Mouse (Mus musculus) CH12.LX (cell line): Measurements from ENCODE around the gene Zfp575.
A peak's percentile ranks its signal among the peaks of the same experiment; 100 is the strongest.

Experiments
- CHD2 ChIP-seq: IDR thresholded peaks from 2 replicates; pipeline ENCODE4 v1.6.1; 2011; ENCODE audit warnings: low read length, improper control_type of control experiment
- CTCF ChIP-seq, 2 experiments: IDR thresholded peaks in 1 of 2; conservative IDR thresholded peaks in 1 of 2; 2 replicates each; pipeline ENCODE4 v1.5.1; 2011 to 2012; ENCODE audit warnings: low read depth in 2 of 2, low read length in 2 of 2, improper control_type of control experiment in 1 of 2, inconsistent platforms in 1 of 2, mild to moderate bottlenecking in 1 of 2, moderate library complexity in 1 of 2
- E2F4 ChIP-seq: IDR thresholded peaks from 2 replicates; pipeline ENCODE4 v1.6.1; 2011; ENCODE audit warnings: low read depth, low read length, improper control_type of control experiment; ENCODE audit not compliant: insufficient replicate concordance
- EP300 ChIP-seq: IDR thresholded peaks from 2 replicates; pipeline ENCODE4 v1.6.1; 2011; ENCODE audit warnings: low read length, improper control_type of control experiment
- JUND ChIP-seq: conservative IDR thresholded peaks from 2 replicates; pipeline ENCODE4 v1.6.1; 2011; ENCODE audit warnings: low read depth, low read length, improper control_type of control experiment
- MAZ ChIP-seq: IDR thresholded peaks from 2 replicates; pipeline ENCODE4 v1.6.1; 2012; ENCODE audit warnings: low read depth, mild to moderate bottlenecking, inconsistent platforms, low read length, improper control_type of control experiment, moderate library complexity
- MXI1 ChIP-seq: IDR thresholded peaks from 2 replicates; pipeline ENCODE4 v1.6.1; 2011; ENCODE audit warnings: mild to moderate bottlenecking, low read depth, low read length, improper control_type of control experiment
- NELFE ChIP-seq: IDR thresholded peaks from 2 replicates; pipeline ENCODE4 v1.6.1; 2011; ENCODE audit warnings: low read depth, low read length, improper control_type of control experiment
- NRF1 ChIP-seq: IDR thresholded peaks from 2 replicates; pipeline ENCODE4 v1.6.1; 2014; ENCODE audit warnings: low read depth, mild to moderate bottlenecking, inconsistent platforms, low read length, improper control_type of control experiment, moderate library complexity
- POLR2A ChIP-seq: IDR thresholded peaks from 2 replicates; pipeline ENCODE4 v1.6.1; 2011; ENCODE audit warnings: low read depth, mild to moderate bottlenecking, improper control_type of control experiment, low read length
- RCOR1 ChIP-seq: conservative IDR thresholded peaks from 2 replicates; pipeline ENCODE4 v1.6.1; 2012; ENCODE audit warnings: low read depth, mild to moderate bottlenecking, inconsistent platforms, low read length, improper control_type of control experiment
- SMC3 ChIP-seq: IDR thresholded peaks from 2 replicates; pipeline ENCODE4 v1.6.1; 2011; ENCODE audit warnings: low read depth, low read length, improper control_type of control experiment
- ZNF384 ChIP-seq: IDR thresholded peaks from 2 replicates; pipeline ENCODE4 v1.6.1; 2012; ENCODE audit warnings: low read depth, low read length, improper control_type of control experiment, inconsistent platforms

DNA sequence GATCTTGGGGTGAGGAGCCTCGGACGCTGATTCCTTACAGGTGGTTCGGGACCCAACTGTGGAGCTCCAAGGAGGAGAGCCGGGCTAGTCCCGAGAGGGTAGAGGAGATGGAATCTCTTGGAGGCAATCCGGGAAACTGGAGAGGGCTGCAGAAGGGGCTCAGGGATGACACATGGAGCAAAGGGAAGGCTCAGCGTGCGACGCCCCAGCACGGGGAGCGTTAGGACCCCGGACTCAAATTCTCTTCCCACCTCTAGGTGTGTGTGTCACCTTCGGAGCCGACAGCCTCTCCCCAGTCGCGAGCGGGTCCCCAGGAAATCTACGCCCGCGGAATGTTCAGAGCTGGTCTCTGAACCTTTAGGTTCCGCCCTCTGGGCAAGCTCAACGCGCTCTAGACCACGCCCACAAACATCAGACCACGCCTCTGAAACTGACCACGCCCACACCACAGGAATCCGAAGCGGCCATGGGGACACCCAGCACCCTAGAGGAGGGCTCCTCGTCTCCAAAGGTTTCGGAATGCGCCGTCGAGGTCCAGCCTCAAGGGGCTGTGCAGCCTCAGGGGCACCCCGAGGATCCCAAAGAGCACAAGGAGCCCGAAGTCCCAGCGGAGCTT, 23.5 kb upstream of the Zfp575 start:
- TF ChIP-seq ZNF384: no peak
- peak; percentile 68 for TF ChIP-seq POLR2A
- no peak for TF ChIP-seq CTCF (conservative IDR thresholded peaks at IDR 0.05 in 1 of 2, IDR thresholded peaks at IDR 0.05 in 1 of 2; ENCODE audit: low read depth in 2 of 2, low read length in 2 of 2)
- TF ChIP-seq RCOR1: no peak
- peak; percentile 48; the same call in 1 of the 2 replicates for TF ChIP-seq MAZ
- no peak for TF ChIP-seq NELFE
- no peak for TF ChIP-seq CHD2
- TF ChIP-seq MXI1: peak; percentile 18; the same call in 1 of the 2 replicates
- no peak for TF ChIP-seq NRF1
- no peak for TF ChIP-seq JUND
- TF ChIP-seq SMC3: no peak
- TF ChIP-seq EP300: no peak
- TF ChIP-seq E2F4: no peak
